Mouse (Mus musculus) CH12.LX (cell line): ENCODE measurements at regions not wholly inside any gene's neighbourhood (a gene's known extent, or its start where the extent isn't known, plus 50 kb on each side); places are given as distances from the start of the nearest gene placed in this dataset.

Experiments
- BHLHE40 ChIP-seq: IDR thresholded peaks from 2 replicates; pipeline ENCODE4 v1.6.1; 2011; ENCODE audit warnings: mild to moderate bottlenecking, low read depth, low read length, improper control_type of control experiment
- CTCF ChIP-seq, 2 experiments: IDR thresholded peaks in 1 of 2; conservative IDR thresholded peaks in 1 of 2; 2 replicates each; pipeline ENCODE4 v1.5.1; 2011 to 2012; ENCODE audit warnings: low read depth in 2 of 2, low read length in 2 of 2, improper control_type of control experiment in 1 of 2, inconsistent platforms in 1 of 2, mild to moderate bottlenecking in 1 of 2, moderate library complexity in 1 of 2
- ETS1 ChIP-seq: conservative IDR thresholded peaks from 2 replicates; pipeline ENCODE4 v1.6.1; 2012; ENCODE audit warnings: low read depth, mild to moderate bottlenecking, inconsistent platforms, low read length, improper control_type of control experiment, moderate library complexity
- IRF4 ChIP-seq: IDR thresholded peaks from 2 replicates; pipeline ENCODE4 v1.6.1; 2014; ENCODE audit warnings: low read depth, mild to moderate bottlenecking, inconsistent platforms, low read length, improper control_type of control experiment
- KAT2A ChIP-seq: IDR thresholded peaks from 2 replicates; pipeline ENCODE4 v1.6.1; 2012; ENCODE audit warnings: low read length, improper control_type of control experiment, inconsistent platforms; ENCODE audit not compliant: insufficient replicate concordance
- MEF2A ChIP-seq: IDR thresholded peaks from 2 replicates; pipeline ENCODE4 v1.6.1; 2014; ENCODE audit warnings: low read depth, mild to moderate bottlenecking, inconsistent platforms, low read length, improper control_type of control experiment, borderline replicate concordance
- MYC ChIP-seq: IDR thresholded peaks from 2 replicates; pipeline ENCODE4 v1.6.1; 2011; ENCODE audit warnings: low read depth, mild to moderate bottlenecking, improper control_type of control experiment, low read length
- NELFE ChIP-seq: IDR thresholded peaks from 2 replicates; pipeline ENCODE4 v1.6.1; 2011; ENCODE audit warnings: low read depth, low read length, improper control_type of control experiment
- NRF1 ChIP-seq: IDR thresholded peaks from 2 replicates; pipeline ENCODE4 v1.6.1; 2014; ENCODE audit warnings: low read depth, mild to moderate bottlenecking, inconsistent platforms, low read length, improper control_type of control experiment, moderate library complexity
- POLR2A ChIP-seq: IDR thresholded peaks from 2 replicates; pipeline ENCODE4 v1.6.1; 2011; ENCODE audit warnings: low read depth, mild to moderate bottlenecking, improper control_type of control experiment, low read length
- POLR2AphosphoS2 ChIP-seq: IDR thresholded peaks from 2 replicates; pipeline ENCODE4 v1.6.1; 2011; ENCODE audit warnings: low read depth, low read length, improper control_type of control experiment
- SIN3A ChIP-seq: IDR thresholded peaks from 2 replicates; pipeline ENCODE4 v1.6.1; 2012; ENCODE audit warnings: low read length, improper control_type of control experiment, inconsistent platforms
- ZC3H11A ChIP-seq: IDR thresholded peaks from 2 replicates; pipeline ENCODE4 v1.6.1; 2012; ENCODE audit warnings: low read depth, mild to moderate bottlenecking, inconsistent platforms, low read length, improper control_type of control experiment
- ZNF384 ChIP-seq: IDR thresholded peaks from 2 replicates; pipeline ENCODE4 v1.6.1; 2012; ENCODE audit warnings: low read depth, low read length, improper control_type of control experiment, inconsistent platforms

- TF ChIP-seq ZC3H11A (no peak), NELFE (no peak), IRF4 (no peak), CTCF (conservative IDR thresholded peaks at IDR 0.05 in 1 of 2, IDR thresholded peaks at IDR 0.05 in 1 of 2; ENCODE audit: low read depth in 2 of 2, low read length in 2 of 2) (no peak), ETS1 (no peak), SIN3A (no peak), POLR2AphosphoS2 (no peak), MEF2A (no peak), POLR2A (no peak), MYC (no peak), KAT2A (no peak), BHLHE40 (no peak), ZNF384 (no peak), NRF1 (no peak)
Observed at GRCm38 (mm10) chr2:137510671-137511235, 394.3 kb upstream of the Jag1 start.
